Mouse (Mus musculus) ES-E14 (cell line): ENCODE measurements around the gene Ntm. TPM values are rescaled to one million over a fixed set of nuclear protein-coding genes. Genes with fewer than 3 reads are reported as not detected.

Experiments used
- DNase-seq: peaks from one replicate; pipeline ENCODE4 v3.0.0-alpha.2; 2013; ENCODE audit warnings: low read depth, low spot score
- H3K27ac ChIP-seq: 2 replicates; pipeline ENCODE4 v1.5.1; 2012; ENCODE audit warnings: low read depth, mild to moderate bottlenecking, low read length, moderate library complexity, mixed read lengths; ENCODE audit not compliant: poor library complexity, insufficient read depth, severe bottlenecking
- H3K36me3 ChIP-seq: 2 replicates; pipeline ENCODE4 v1.6.1; 2012; ENCODE audit warnings: mild to moderate bottlenecking, low read length, moderate library complexity, mixed read lengths; ENCODE audit not compliant: control insufficient read depth, poor library complexity, insufficient read depth, severe bottlenecking
- H3K4me1 ChIP-seq, 2 experiments: fragments of 150-350 bp in 1 of 2; sonication (generic) in 1 of 2; 2 replicates each; pipeline ENCODE4 v1.6.1; 2012; ENCODE audit warnings: low read length in 2 of 2, mild to moderate bottlenecking in 1 of 2, mixed read lengths in 1 of 2; ENCODE audit not compliant: control insufficient read depth in 2 of 2, insufficient read depth in 2 of 2, poor library complexity in 1 of 2
- H3K4me3 ChIP-seq, 2 experiments: fragments of 150-350 bp in 1 of 2; sonication (generic) in 1 of 2; 2 replicates each; pipeline ENCODE4 v1.5.1; 2012; ENCODE audit warnings: low read length in 2 of 2, low read depth in 1 of 2, mild to moderate bottlenecking in 1 of 2, mixed read lengths in 1 of 2; ENCODE audit not compliant: insufficient read depth in 1 of 2, poor library complexity in 1 of 2, severe bottlenecking in 1 of 2
- H3K9ac ChIP-seq: 2 replicates; pipeline ENCODE4 v1.6.1; 2012; ENCODE audit warnings: low read depth, mild to moderate bottlenecking, low read length, mixed read lengths; ENCODE audit not compliant: poor library complexity, insufficient read depth, severe bottlenecking
- H3K9me3 ChIP-seq: fragments of 150-350 bp; sonication (generic); 2 replicates; pipeline ENCODE4 v1.6.1; 2012; ENCODE audit warnings: low read depth, mild to moderate bottlenecking, low read length; ENCODE audit not compliant: control insufficient read depth, insufficient read depth
- CHD2 ChIP-seq: IDR thresholded peaks from 2 replicates; pipeline ENCODE4 v1.6.1; 2014; ENCODE audit warnings: mild to moderate bottlenecking, low read depth, low read length, inconsistent platforms
- HCFC1 ChIP-seq: IDR thresholded peaks from 2 replicates; pipeline ENCODE4 v1.6.1; 2012; ENCODE audit warnings: low read length, inconsistent platforms, borderline replicate concordance; ENCODE audit not compliant: insufficient read depth
- MAFK ChIP-seq: IDR thresholded peaks from 2 replicates; pipeline ENCODE4 v1.6.1; 2014; ENCODE audit warnings: mild to moderate bottlenecking, low read depth, low read length, inconsistent platforms; ENCODE audit not compliant: insufficient read depth
- ZC3H11A ChIP-seq: IDR thresholded peaks from 2 replicates; pipeline ENCODE4 v1.6.1; 2012; ENCODE audit warnings: low read depth, mild to moderate bottlenecking, inconsistent platforms, low read length, borderline replicate concordance
- ZNF384 ChIP-seq: IDR thresholded peaks from 2 replicates; pipeline ENCODE4 v1.6.1; 2012; ENCODE audit warnings: low read depth, low read length, inconsistent platforms
- in situ Hi-C, 2 experiments: fragments of 600-800 bp; cut with MboI; formaldehyde crosslinking; loops; one replicate each; pipeline ENCODE4 v1.15.1; 2025; ENCODE audit warnings: low sequenced_read_pairs in 2 of 2, inconsistent platforms in 1 of 2; ENCODE audit not compliant: unreplicated experiment in 2 of 2
- total RNA-seq: library from RNA; depleted of rRNA; stranded (reverse); fragments of 300-350 nt; gene quantifications from 2 replicates; pipeline ENCODE4 v1.2.3, GENCODE M21; 2012

The Ntm gene
- total RNA-seq, 1 experiment, result 0.67 TPM

DNA sequence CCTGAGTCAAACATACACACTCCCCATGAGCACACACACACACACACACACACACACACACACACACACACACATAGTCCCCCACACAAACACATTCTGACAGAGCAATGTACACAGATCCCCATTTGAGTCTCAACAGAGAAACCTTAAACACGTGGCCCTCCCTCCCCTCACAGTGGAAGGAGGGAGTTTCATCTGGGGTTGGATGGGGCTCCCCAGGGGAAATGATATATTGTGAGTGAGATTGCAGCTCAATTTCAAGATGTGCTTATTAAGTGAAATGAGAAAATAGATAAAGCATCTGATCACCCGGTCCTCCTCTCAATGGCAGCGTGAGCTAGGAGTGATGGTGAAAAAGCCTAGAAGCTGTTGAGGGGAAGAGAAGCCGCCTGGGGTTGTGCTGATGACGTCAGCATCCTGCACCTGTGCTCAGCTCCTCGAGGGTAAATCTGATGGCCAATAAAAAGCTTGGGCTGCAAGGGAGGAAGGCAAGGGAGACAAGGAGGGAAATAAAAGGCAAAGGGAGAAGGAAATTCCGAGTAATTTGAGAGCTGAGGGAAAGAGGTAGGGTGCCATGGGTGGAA, 801.8 kb downstream of the Ntm start:
- Histone ChIP-seq H3K4me3 (no peak overlapping the region), H3K4me1 (no peaks in the 10 kb centered on the region), H3K27ac (no peak overlapping the region), H3K9me3 (no peaks in the 10 kb centered on the region), H3K36me3 (no peaks in the 10 kb centered on the region), H3K9ac (no peak overlapping the region)
- in situ Hi-C loops, result no loop called here
- TF ChIP-seq CHD2 (no peak), ZNF384 (no peak), ZC3H11A (no peak), MAFK (no peak), HCFC1 (no peak)
- no peak for DNase-seq

DNA sequence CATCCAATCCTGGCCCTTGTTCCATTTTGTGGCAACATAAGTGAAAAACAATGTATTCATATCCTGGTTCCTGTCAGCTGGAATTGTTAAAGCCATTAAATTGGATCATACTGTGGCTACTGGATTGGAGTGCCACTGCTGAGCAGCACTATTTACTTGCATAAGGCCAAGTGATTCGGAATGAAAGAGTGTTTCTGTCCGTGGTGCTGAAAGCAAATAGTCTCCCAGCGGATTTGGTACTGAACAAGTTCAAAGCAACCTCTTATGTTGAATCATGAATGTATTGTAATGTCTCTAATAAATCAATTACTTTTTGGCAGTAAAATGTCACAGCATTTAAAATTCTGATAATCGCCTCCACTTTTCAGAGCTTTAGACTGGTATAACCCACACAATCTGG, 817.0 kb downstream of the Ntm start:
- Histone ChIP-seq H3K4me3 (no peak overlapping the region), H3K4me1 (no peaks in the 10 kb centered on the region), H3K9me3 (no peaks in the 10 kb centered on the region), H3K27ac (no peak overlapping the region), H3K9ac (no peak overlapping the region), H3K36me3 (no peaks in the 10 kb centered on the region)
- TF ChIP-seq CHD2 (no peak), ZNF384 (no peak), MAFK (no peak), ZC3H11A (no peak), HCFC1 (no peak)
- DNase-seq, result peak; percentile 58
- in situ Hi-C loops, result no loop called here

- DNase-seq, result no peak
- in situ Hi-C loops, result no loop called here
- no peaks in the 10 kb centered on the region for H3K9me3 ChIP-seq
- H3K36me3 ChIP-seq, result no peaks in the 10 kb centered on the region
- H3K4me3 ChIP-seq, result no peak overlapping the region
- no peaks in the 10 kb centered on the region for H3K4me1 ChIP-seq
- TF ChIP-seq HCFC1, result no peak
- no peak for TF ChIP-seq ZNF384
- TF ChIP-seq MAFK, result no peak
- no peak for TF ChIP-seq ZC3H11A
- TF ChIP-seq CHD2, result no peak
- no peak overlapping the region for H3K9ac ChIP-seq
- H3K27ac ChIP-seq, result no peak overlapping the region
Measured at GRCm38 (mm10) chr9:29136039-29136438, 826.9 kb downstream of the Ntm start.

DNA sequence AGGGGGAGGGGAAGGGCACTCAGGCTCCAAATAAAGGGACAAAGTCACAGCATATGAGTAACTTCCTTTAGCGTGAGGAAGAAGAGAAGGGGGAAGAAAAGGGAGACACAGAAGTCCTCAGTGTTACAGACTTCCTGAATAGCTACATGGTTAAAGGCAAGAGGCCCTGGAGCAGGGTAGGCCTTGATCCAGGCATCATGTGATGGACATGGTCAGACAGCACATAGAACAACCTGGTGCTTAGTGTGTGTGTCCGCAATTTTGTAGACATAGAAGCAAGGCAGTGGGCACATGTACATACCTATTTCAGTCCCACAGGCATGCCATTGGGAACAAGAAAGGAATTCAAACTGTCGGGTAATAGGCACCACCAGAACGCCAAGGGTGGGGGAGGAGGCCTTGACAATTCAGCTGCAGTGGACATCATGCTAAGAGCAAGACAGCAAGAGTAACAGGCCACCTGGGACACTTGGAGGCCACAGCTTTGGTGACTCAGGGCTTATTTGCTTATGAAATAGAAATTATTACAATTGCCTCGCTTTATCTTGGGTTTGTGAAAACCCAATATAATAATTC, 832.1 kb downstream of the Ntm start:
- in situ Hi-C loops, result no loop called here
- no peaks in the 10 kb centered on the region for H3K36me3 ChIP-seq
- H3K27ac ChIP-seq, result no peak overlapping the region
- H3K4me1 ChIP-seq, result no peaks in the 10 kb centered on the region
- no peak for TF ChIP-seq ZC3H11A
- no peak for TF ChIP-seq HCFC1
- DNase-seq, result no peak
- no peaks in the 10 kb centered on the region for H3K9me3 ChIP-seq
- H3K4me3 ChIP-seq, result no peak overlapping the region
- H3K9ac ChIP-seq, result no peak overlapping the region

- TF ChIP-seq ZNF384 (no peak), HCFC1 (no peak), MAFK (no peak), ZC3H11A (no peak), CHD2 (no peak)
- Histone ChIP-seq H3K4me3 (no peak overlapping the region), H3K36me3 (no peaks in the 10 kb centered on the region), H3K4me1 (no peaks in the 10 kb centered on the region), H3K27ac (no peak overlapping the region), H3K9me3 (no peaks in the 10 kb centered on the region), H3K9ac (no peak overlapping the region)
- in situ Hi-C loops, result no loop called here
- DNase-seq, result no peak
Measured at GRCm38 (mm10) chr9:29130316-29130715, 832.6 kb downstream of the Ntm start.
